Mouse (Mus musculus) frontal cortex, adult 2 months (tissue): ENCODE measurements around the gene Coro1a. TPM values are rescaled to one million over a fixed set of nuclear protein-coding genes. Genes with fewer than 3 reads are reported as not detected.
"Not testable (repeated sequence)": the region's sequence is repeated elsewhere in the genome, so short reads cannot be mapped to it uniquely, and the experiment has no call there.

Source experiments
- DNase-seq, 2 experiments: peaks; one replicate each; pipeline ENCODE4 v3.0.0; 2022; ENCODE audit warnings: low spot score in 1 of 2; ENCODE audit errors: extremely low spot score in 1 of 2
- polyA plus RNA-seq: library from polyadenylated mRNA; depleted of rRNA; stranded (reverse); fragments of >200 nt; gene quantifications from 2 replicates; pipeline ENCODE4 v1.2.3, GENCODE M21; 2012; rRNA removed

Coro1a gene
- 135 and 145 TPM in 2 replicates for polyA plus RNA-seq

GRCm38 (mm10) chr7:126707442-126708174 lies at the start of gene Coro1a:
Gene Coro1a, minus strand, starts transcription at chr7:126707787.
- DNase-seq, result no peak

- peak in 1 of 2 experiments; percentile 89 for DNase-seq
These were observed 47.3 kb upstream of the Coro1a start for GRCm38 (mm10) chr7:126754866-126755265.

- DNase-seq, result no peak
These were observed 42.2 kb upstream of the Coro1a start for GRCm38 (mm10) chr7:126749582-126750343.

- DNase-seq, result no peak
These were observed 41.2 kb upstream of the Coro1a start for GRCm38 (mm10) chr7:126748824-126749223.

GRCm38 (mm10) chr7:126746798-126747197 lies 39.2 kb upstream of the Coro1a start:
- no peak for DNase-seq

GRCm38 (mm10) chr7:126746066-126746465 lies 38.5 kb upstream of the Coro1a start:
- peak in 1 of 2 experiments; percentile 35 for DNase-seq

GRCm38 (mm10) chr7:126741964-126742482 lies 34.4 kb upstream of the Coro1a start:
- DNase-seq, result no peak

GRCm38 (mm10) chr7:126741452-126741851 lies 33.9 kb upstream of the Coro1a start:
- DNase-seq, result no peak

- DNase-seq, result no peak
These were observed 33.4 kb upstream of the Coro1a start for GRCm38 (mm10) chr7:126740977-126741376.

- DNase-seq, result no peak
These were observed 32.6 kb upstream of the Coro1a start for GRCm38 (mm10) chr7:126740132-126740735.

GRCm38 (mm10) chr7:126739551-126739950 lies 32.0 kb upstream of the Coro1a start:
- peak; percentile 72 to 81 for DNase-seq

GRCm38 (mm10) chr7:126736122-126736521 lies 28.5 kb upstream of the Coro1a start:
- DNase-seq, result no peak

- DNase-seq, result not testable (repeated sequence)
These were observed 22.7 kb upstream of the Coro1a start for GRCm38 (mm10) chr7:126730256-126730789.

GRCm38 (mm10) chr7:126725667-126726066 lies 18.1 kb upstream of the Coro1a start:
- DNase-seq, result no peak

- no peak for DNase-seq
These were observed 17.5 kb upstream of the Coro1a start for GRCm38 (mm10) chr7:126725077-126725476.

- DNase-seq, result no peak
These were observed 14.0 kb upstream of the Coro1a start for GRCm38 (mm10) chr7:126721635-126722034.

GRCm38 (mm10) chr7:126718787-126719337 lies 11.3 kb upstream of the Coro1a start:
- DNase-seq, result no peak

- no peak for DNase-seq
These were observed 10.0 kb upstream of the Coro1a start for GRCm38 (mm10) chr7:126717566-126717965.

- no peak for DNase-seq
These were observed 8.1 kb upstream of the Coro1a start for GRCm38 (mm10) chr7:126715679-126716078.

GRCm38 (mm10) chr7:126711910-126712309 lies 4.3 kb upstream of the Coro1a start:
- no peak for DNase-seq

- no peak for DNase-seq
These were observed 2.7 kb upstream of the Coro1a start for GRCm38 (mm10) chr7:126710266-126710665.
